Mouse (Mus musculus): ENCODE measurements around the gene Abcb8. TPM values are rescaled to one million over a fixed set of nuclear protein-coding genes. Genes with fewer than 3 reads are reported as not detected.

Gene Abcb8
- total and polyA plus RNA-seq, 2 experiments from 2014 or later, result 44.6 to 64.1 TPM

- H3K9ac ChIP-seq, result no peak overlapping the region
- H3K4me2 ChIP-seq (ENCODE audit: low read depth), result no peak overlapping the region
- ATAC-seq (peak; percentile 28; the same call in 1 of the 2 replicates), DNase-seq (no peak)
- 60% methylated on average over 9 of the region's 9 CpGs for WGBS
- H3K27ac ChIP-seq (ENCODE audit: low read depth, low read length), result no peak overlapping the region
- no peaks in the 10 kb centered on the region for H3K27me3 ChIP-seq (ENCODE audit: insufficient read depth, low read length)
- TF ChIP-seq CTCF (IDR thresholded peaks at IDR 0.05; ENCODE audit: low read depth), result no peak
- H3K4me1 ChIP-seq (ENCODE audit: insufficient read depth), result no peaks in the 10 kb centered on the region
- H3K4me3 ChIP-seq (ENCODE audit: low read depth, low read length), result no peak overlapping the region
- no peaks in the 10 kb centered on the region for H3K9me3 ChIP-seq (ENCODE audit: low read length)
- peaks cover 48% of the 10 kb centered on the region for H3K36me3 ChIP-seq (ENCODE audit: insufficient read depth)
Measured at GRCm38 (mm10) chr5:24401969-24402368, 8.5 kb downstream of the Abcb8 start.

GRCm38 (mm10) chr5:24404594-24405360, 11.3 kb downstream of the Abcb8 start:
- ATAC-seq (no peak), DNase-seq (no peak)
- Histone ChIP-seq H3K4me1 (ENCODE audit: insufficient read depth) (no peaks in the 10 kb centered on the region), H3K4me3 (ENCODE audit: low read depth, low read length) (no peak overlapping the region), H3K36me3 (ENCODE audit: insufficient read depth) (peaks cover 60% of the 10 kb centered on the region), H3K27me3 (ENCODE audit: insufficient read depth, low read length) (no peaks in the 10 kb centered on the region), H3K4me2 (ENCODE audit: low read depth) (no peak overlapping the region), H3K9ac (no peak overlapping the region), H3K9me3 (ENCODE audit: low read length) (no peaks in the 10 kb centered on the region), H3K27ac (ENCODE audit: low read depth, low read length) (no peak overlapping the region)
- no peak for TF ChIP-seq CTCF (IDR thresholded peaks at IDR 0.05; ENCODE audit: low read depth)
- WGBS, result 84% methylated on average over 6 of the region's 6 CpGs

DNA sequence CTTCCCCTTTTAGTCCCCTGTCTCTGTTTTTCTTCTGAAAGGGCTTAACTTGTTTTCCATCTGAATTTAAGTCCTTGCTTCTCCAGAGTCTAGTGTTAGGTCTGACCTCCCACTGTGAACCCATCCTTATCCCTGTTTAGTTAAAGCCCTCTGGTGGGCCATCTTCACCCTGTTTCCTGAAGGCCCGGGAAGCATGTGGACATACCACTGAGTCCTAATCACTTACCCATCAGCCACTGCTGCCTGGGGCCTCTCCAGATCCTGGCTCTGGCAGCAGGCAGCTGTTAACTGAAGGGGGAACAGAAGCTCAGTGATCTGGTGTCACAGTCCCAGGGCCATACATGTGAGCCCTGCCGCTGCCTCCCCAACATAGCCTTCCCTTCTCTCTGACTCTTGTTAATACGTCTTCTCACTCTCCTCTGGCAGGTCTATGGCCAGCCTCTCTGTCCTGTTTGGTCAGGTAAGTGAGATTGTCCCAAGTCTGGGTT, 12.0 kb downstream of the Abcb8 start:
- DNase-seq, result no peak
- TF ChIP-seq CTCF (IDR thresholded peaks at IDR 0.05; ENCODE audit: low read depth), result no peak
- Histone ChIP-seq H3K9ac (no peak overlapping the region), H3K27ac (ENCODE audit: low read depth, low read length) (no peak overlapping the region), H3K9me3 (ENCODE audit: low read length) (no peaks in the 10 kb centered on the region), H3K36me3 (ENCODE audit: insufficient read depth) (peaks cover 61% of the 10 kb centered on the region), H3K27me3 (ENCODE audit: insufficient read depth, low read length) (no peaks in the 10 kb centered on the region), H3K4me1 (ENCODE audit: insufficient read depth) (no peaks in the 10 kb centered on the region), H3K4me2 (ENCODE audit: low read depth) (no peak overlapping the region), H3K4me3 (ENCODE audit: low read depth, low read length) (no peak overlapping the region)
- ATAC-seq, result no peak
- WGBS, result 74% methylated on average over 3 of the region's 3 CpGs

- DNase-seq, result no peak
- Histone ChIP-seq H3K27me3 (ENCODE audit: insufficient read depth, low read length) (no peaks in the 10 kb centered on the region), H3K36me3 (ENCODE audit: insufficient read depth) (peaks cover 41% of the 10 kb centered on the region), H3K4me2 (ENCODE audit: low read depth) (no peak overlapping the region), H3K4me3 (ENCODE audit: low read depth, low read length) (no peak overlapping the region), H3K4me1 (ENCODE audit: insufficient read depth) (no peaks in the 10 kb centered on the region), H3K27ac (ENCODE audit: low read depth, low read length) (no peak overlapping the region), H3K9ac (no peak overlapping the region), H3K9me3 (ENCODE audit: low read length) (no peaks in the 10 kb centered on the region)
- ATAC-seq, result no peak
- WGBS, result 77% methylated on average over 13 of the region's 13 CpGs
- TF ChIP-seq CTCF (IDR thresholded peaks at IDR 0.05; ENCODE audit: low read depth), result no peak
Measured at GRCm38 (mm10) chr5:24408651-24409050, 15.2 kb downstream of the Abcb8 start.

- Histone ChIP-seq H3K4me2 (ENCODE audit: low read depth) (no peak overlapping the region), H3K36me3 (ENCODE audit: insufficient read depth) (peaks cover 33% of the 10 kb centered on the region), H3K9me3 (ENCODE audit: low read length) (no peaks in the 10 kb centered on the region), H3K9ac (no peak overlapping the region), H3K4me1 (ENCODE audit: insufficient read depth) (no peaks in the 10 kb centered on the region), H3K27ac (ENCODE audit: low read depth, low read length) (no peak overlapping the region), H3K27me3 (ENCODE audit: insufficient read depth, low read length) (no peaks in the 10 kb centered on the region), H3K4me3 (ENCODE audit: low read depth, low read length) (no peak overlapping the region)
- ATAC-seq (no peak), DNase-seq (no peak)
- no peak for TF ChIP-seq CTCF (IDR thresholded peaks at IDR 0.05; ENCODE audit: low read depth)
- 68% methylated on average over 2 of the region's 2 CpGs for WGBS
Measured at GRCm38 (mm10) chr5:24409466-24409865, 16.0 kb downstream of the Abcb8 start.

DNA sequence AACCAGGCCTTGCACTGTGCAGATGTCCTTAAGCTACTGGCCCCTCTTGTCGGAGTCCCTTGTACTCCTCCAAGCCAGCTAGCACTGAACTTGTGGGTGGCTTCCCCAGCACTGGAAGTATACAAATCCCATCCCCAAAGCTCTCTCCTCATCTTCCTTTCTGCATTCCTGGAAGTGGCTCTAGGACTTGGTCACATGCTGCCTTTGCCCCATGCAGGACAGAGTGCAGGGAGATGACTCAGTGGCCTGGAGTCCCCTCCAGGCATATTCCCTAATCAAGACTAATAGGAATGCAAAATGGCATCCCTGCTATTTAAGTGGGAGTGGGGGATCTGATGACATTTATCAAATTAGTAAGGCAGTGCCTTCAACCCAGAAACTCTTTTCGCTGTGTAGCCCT, 18.6 kb downstream of the Abcb8 start:
- no peak for ATAC-seq
- Histone ChIP-seq H3K36me3 (ENCODE audit: insufficient read depth) (peaks cover 12% of the 10 kb centered on the region), H3K4me2 (ENCODE audit: low read depth) (no peak overlapping the region), H3K9me3 (ENCODE audit: low read length) (no peaks in the 10 kb centered on the region), H3K4me3 (ENCODE audit: low read depth, low read length) (no peak overlapping the region), H3K9ac (no peak overlapping the region), H3K27ac (ENCODE audit: low read depth, low read length) (no peak overlapping the region), H3K27me3 (ENCODE audit: insufficient read depth, low read length) (no peaks in the 10 kb centered on the region), H3K4me1 (ENCODE audit: insufficient read depth) (no peaks in the 10 kb centered on the region; the same call in 1 of the 2 replicates)
- 87% methylated on average over 2 of the region's 2 CpGs for WGBS
- no peak for DNase-seq
- no peak for TF ChIP-seq CTCF (IDR thresholded peaks at IDR 0.05; ENCODE audit: low read depth)

DNA sequence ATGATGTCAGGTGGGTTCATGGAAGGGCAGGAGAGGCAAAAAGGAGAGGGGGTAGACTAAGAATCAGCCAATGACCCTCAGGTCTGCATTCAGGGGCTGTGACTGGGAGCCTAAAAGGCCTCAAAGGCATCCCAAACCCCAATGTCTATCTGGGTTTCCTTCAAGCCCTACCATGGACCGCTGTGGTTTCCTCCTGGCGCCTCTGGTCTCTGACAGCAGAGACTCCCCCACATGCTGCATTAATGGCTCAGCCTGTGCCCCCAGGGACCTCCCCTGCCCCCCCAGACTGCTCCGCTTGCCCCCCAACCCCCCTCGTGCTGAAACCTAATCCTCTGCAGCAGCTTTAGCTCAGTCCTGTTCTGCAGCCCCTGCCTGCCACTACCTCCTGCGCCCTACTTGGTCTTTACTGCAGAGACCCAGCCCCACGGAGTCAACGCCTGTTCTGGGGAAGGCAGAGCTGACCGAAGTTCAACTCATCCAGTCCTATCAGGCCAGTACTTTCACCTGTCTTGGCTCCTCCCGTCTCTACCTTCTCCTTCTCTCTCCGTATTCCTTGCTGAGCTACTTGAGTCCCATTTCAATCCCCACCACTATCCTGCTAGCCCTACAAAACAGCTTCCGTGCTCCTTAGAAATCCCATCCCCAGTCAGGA, 19.7 kb downstream of the Abcb8 start, which contains the start of gene Asic3:
Gene Asic3 (plus strand): TSS at position 351 of the 652 bp plus-strand sequence.
- Histone ChIP-seq H3K9me3 (ENCODE audit: low read length) (no peaks in the 10 kb centered on the region), H3K4me3 (ENCODE audit: low read depth, low read length) (no peak within 1 kb of the TSS), H3K27me3 (ENCODE audit: insufficient read depth, low read length) (no peaks in the 10 kb centered on the region), H3K27ac (ENCODE audit: low read depth, low read length) (no peak within 1 kb of the TSS), H3K36me3 (ENCODE audit: insufficient read depth) (peaks cover 8% of the 10 kb centered on the region; the same call in 1 of the 2 replicates), H3K4me2 (ENCODE audit: low read depth) (no peak within 1 kb of the TSS), H3K4me1 (ENCODE audit: insufficient read depth) (no peaks in the 10 kb centered on the region; the same call in 1 of the 2 replicates), H3K9ac (no peak within 1 kb of the TSS)
- no peak for DNase-seq
- TF ChIP-seq CTCF (IDR thresholded peaks at IDR 0.05; ENCODE audit: low read depth), result no peak
- WGBS, result 55% methylated on average over 11 of the region's 11 CpGs
- ATAC-seq, result no peak
